In the genomic region with DNA sequence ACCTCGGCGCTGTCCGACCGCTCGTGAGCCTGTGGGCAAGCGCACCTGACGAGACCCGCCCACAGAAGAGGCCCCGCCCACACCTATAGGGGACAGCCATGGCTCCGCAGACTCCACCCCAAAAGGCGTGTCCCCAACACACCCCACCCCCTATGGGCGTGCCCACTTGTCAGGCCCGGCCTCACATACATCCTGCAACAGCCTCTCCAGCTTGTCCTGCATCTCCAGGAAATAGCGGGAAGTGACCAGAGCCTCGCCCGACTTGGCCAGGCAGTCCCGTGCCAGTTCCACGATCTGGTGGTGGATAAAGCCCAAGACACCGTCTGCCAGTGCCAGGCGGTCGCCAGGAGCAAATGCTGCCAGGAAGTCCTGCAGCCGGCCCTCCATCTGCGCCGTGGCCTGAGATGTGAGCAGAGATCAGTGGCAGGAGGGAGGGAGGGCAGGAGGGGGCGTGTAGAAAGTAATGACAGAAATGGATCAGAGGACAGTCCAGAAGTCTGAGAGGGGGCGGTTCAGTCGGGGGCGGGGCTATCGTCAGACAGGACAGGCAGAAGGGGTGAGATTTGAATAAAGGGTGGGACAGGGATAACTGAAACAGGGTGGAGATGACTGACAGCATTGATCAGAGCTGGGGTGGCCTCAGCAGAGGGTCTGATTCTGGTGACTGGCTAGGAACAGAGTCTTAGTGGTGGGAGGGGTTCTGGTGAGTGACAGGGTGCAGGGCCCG, we compare ENCODE assay signal across 9 mouse cellular contexts. TPM values are rescaled to one million over a fixed set of nuclear protein-coding genes. Genes with fewer than 3 reads are reported as not detected.
DNase-seq lines count a peak whose midpoint lies in the region; ATAC-seq lines count a peak whose summit lies in the region.
"Had no signal": no experiment of that assay in that cellular context is flagged by ENCODE, and none has a peak within 500 bp of the region (broad histone marks: within the 10 kb centered on the region; RNA-seq: fewer than 3 reads in every experiment).

No protein-coding gene starts in this region.

- peaks cover 65% of the 10 kb centered on the region for H3K36me3 ChIP-seq in hindbrain, embryonic 13.5 days
- peaks cover 69% of the 10 kb centered on the region for H3K36me3 ChIP-seq in liver, embryonic 12.5 days
- peaks cover 21% of the 10 kb centered on the region for H3K36me3 ChIP-seq in stomach, embryonic 16.5 days (ENCODE audit: control insufficient read depth, insufficient read depth, low read length)

- 0 out of 2 replicates have a peak overlapping the region, but pooled peaks have one; percentile 53 for H3K9ac ChIP-seq in hindbrain, embryonic 13.5 days
- no peak overlapping the region for H3K9ac ChIP-seq in liver, embryonic 12.5 days
- H3K9ac ChIP-seq in stomach, embryonic 16.5 days (ENCODE audit: low read length), result no peak overlapping the region
- H3K9ac ChIP-seq: liver, embryonic 14.5 days had no signal

- H3K27ac ChIP-seq in hindbrain, embryonic 13.5 days, result no peak overlapping the region
- no peak overlapping the region for H3K27ac ChIP-seq in liver, embryonic 12.5 days
- H3K27ac ChIP-seq in stomach, embryonic 16.5 days (ENCODE audit: low read length), result no peak overlapping the region
- H3K27ac ChIP-seq: liver, embryonic 14.5 days had no signal

- H3K4me1 ChIP-seq in hindbrain, embryonic 13.5 days (replicated peaks), result peaks cover 28% of the 10 kb centered on the region
- peaks cover 75% of the 10 kb centered on the region for H3K4me1 ChIP-seq in liver, embryonic 12.5 days
- peaks cover 29% of the 10 kb centered on the region for H3K4me1 ChIP-seq in stomach, embryonic 16.5 days (ENCODE audit: control insufficient read depth, insufficient read depth, low read length)

- H3K4me3 ChIP-seq in hindbrain, embryonic 13.5 days, result no peak overlapping the region
- no peak overlapping the region for H3K4me3 ChIP-seq in liver, embryonic 12.5 days
- H3K4me3 ChIP-seq in stomach, embryonic 16.5 days (replicated peaks; ENCODE audit: low read length), result no peak overlapping the region

- H3K4me2 ChIP-seq in hindbrain, embryonic 13.5 days, result 0 out of 2 replicates have a peak overlapping the region, but pooled peaks have one; percentile 10
- H3K4me2 ChIP-seq in liver, embryonic 12.5 days, result peak overlapping the region; percentile 27
- H3K4me2 ChIP-seq in stomach, embryonic 16.5 days (ENCODE audit: low read depth, low read length), result no peak overlapping the region

- peaks cover 20% of the 10 kb centered on the region for H3K27me3 ChIP-seq in hindbrain, embryonic 13.5 days
- H3K27me3 ChIP-seq in liver, embryonic 12.5 days (replicated peaks), result no peaks in the 10 kb centered on the region
- no peaks in the 10 kb centered on the region for H3K27me3 ChIP-seq in stomach, embryonic 16.5 days (ENCODE audit: control insufficient read depth, insufficient read depth, low read length)

- no peak for ATAC-seq in hindbrain, embryonic 13.5 days (ENCODE audit: low FRiP score)
- no peak for ATAC-seq in liver, embryonic 12.5 days
- ATAC-seq in stomach, embryonic 16.5 days (ENCODE audit: insufficient read depth, low FRiP score), result peak; percentile 14; the same call in 1 of the 2 replicates

- no peaks in the 10 kb centered on the region for H3K9me3 ChIP-seq in hindbrain, embryonic 13.5 days
- no peaks in the 10 kb centered on the region for H3K9me3 ChIP-seq in liver, embryonic 12.5 days (replicated peaks)
- no peaks in the 10 kb centered on the region for H3K9me3 ChIP-seq in stomach, embryonic 16.5 days (replicated peaks; ENCODE audit: control insufficient read depth, low read length)

- DNase-seq in ES-CJ7 (ENCODE audit: low read depth, low spot score), result peak; percentile 95
- DNase-seq in brain, adult 2 months (ENCODE audit: low read depth, low spot score), result peak; percentile 94
- DNase-seq in urinary bladder, adult 18-20 months (ENCODE audit: low spot score in 2 of 2), result no peak
- no peak for DNase-seq in left cerebral cortex, adult 11 months (ENCODE audit: low spot score)
- no peak for DNase-seq in thymus, adult 18-20 months

- 24% methylated on average over 30 of the region's 30 CpGs for WGBS in hindbrain, embryonic 13.5 days
- 59% methylated on average over 30 of the region's 30 CpGs for WGBS in liver, embryonic 12.5 days (ENCODE audit: insufficient replicate concordance)
- WGBS in stomach, embryonic 16.5 days, result 34% methylated on average over 30 of the region's 30 CpGs

RNA-seq across cellular contexts. Expression of a gene that starts 11.6 kb away (rescaled TPM):
- polyA plus RNA-seq in hindbrain, embryonic 13.5 days (2015; fragmentation: Nextera tagmentation; extraction: Ambion mirVana), result 90.0 and 94.1 TPM in 2 replicates
- polyA plus RNA-seq in liver, embryonic 12.5 days (2016; fragmentation: Nextera tagmentation; extraction: Ambion mirVana), result 23.3 and 27.3 TPM in 2 replicates
- polyA plus RNA-seq in stomach, embryonic 16.5 days (2015; fragmentation: Nextera tagmentation; extraction: Ambion mirVana), result 57.6 and 60.8 TPM in 2 replicates

RNA-seq across cellular contexts. Expression of a gene that starts 16.8 kb away (rescaled TPM):
- 16.4 and 17.4 TPM in 2 replicates for polyA plus RNA-seq in hindbrain, embryonic 13.5 days (2015; fragmentation: Nextera tagmentation; extraction: Ambion mirVana)
- 9.8 and 10.4 TPM in 2 replicates for polyA plus RNA-seq in liver, embryonic 12.5 days (2016; fragmentation: Nextera tagmentation; extraction: Ambion mirVana)
- 10.0 and 10.5 TPM in 2 replicates for polyA plus RNA-seq in stomach, embryonic 16.5 days (2015; fragmentation: Nextera tagmentation; extraction: Ambion mirVana)

RNA-seq across cellular contexts. Expression of a gene that starts 20.1 kb away (rescaled TPM):
- 0.08 and 0.13 TPM in 2 replicates for polyA plus RNA-seq in hindbrain, embryonic 13.5 days (2015; fragmentation: Nextera tagmentation; extraction: Ambion mirVana)
- polyA plus RNA-seq in liver, embryonic 12.5 days (2016; fragmentation: Nextera tagmentation; extraction: Ambion mirVana), result 0.18 and 0.22 TPM in 2 replicates
- 0.23 TPM in 1 of 2 replicates, not detected in the other for polyA plus RNA-seq in stomach, embryonic 16.5 days (2015; fragmentation: Nextera tagmentation; extraction: Ambion mirVana)

RNA-seq across cellular contexts. Expression of a gene that starts 27.4 kb away (rescaled TPM):
- polyA plus RNA-seq in hindbrain, embryonic 13.5 days (2015; fragmentation: Nextera tagmentation; extraction: Ambion mirVana), result 40.8 and 44.5 TPM in 2 replicates
- 52.2 and 52.7 TPM in 2 replicates for polyA plus RNA-seq in liver, embryonic 12.5 days (2016; fragmentation: Nextera tagmentation; extraction: Ambion mirVana)
- polyA plus RNA-seq in stomach, embryonic 16.5 days (2015; fragmentation: Nextera tagmentation; extraction: Ambion mirVana), result 47.6 and 54.3 TPM in 2 replicates

RNA-seq across cellular contexts. Expression of a gene that starts 33.6 kb away (rescaled TPM):
- polyA plus RNA-seq in hindbrain, embryonic 13.5 days (2015; fragmentation: Nextera tagmentation; extraction: Ambion mirVana), result 352 and 355 TPM in 2 replicates
- polyA plus RNA-seq in liver, embryonic 12.5 days (2016; fragmentation: Nextera tagmentation; extraction: Ambion mirVana), result 3.3 and 3.9 TPM in 2 replicates
- 23.4 and 23.8 TPM in 2 replicates for polyA plus RNA-seq in stomach, embryonic 16.5 days (2015; fragmentation: Nextera tagmentation; extraction: Ambion mirVana)

Comparison
In these comparisons a context has a peak if more than half of its experiments do, and no peak if none do; other contexts are left out.
1. DNase-seq: peak in ES-CJ7 (single experiment) and brain, adult 2 months (single experiment); none in urinary bladder, adult 18-20 months (0 of 2), left cerebral cortex, adult 11 months (single experiment) and thymus, adult 18-20 months (0 of 2).